Mouse (Mus musculus): ENCODE measurements at regions not wholly inside any gene's neighbourhood (a gene's known extent, or its start where the extent isn't known, plus 50 kb on each side); places are given as distances from the start of the nearest gene placed in this dataset.
"Not testable (repeated sequence)": the region's sequence is repeated elsewhere in the genome, so short reads cannot be mapped to it uniquely, and the experiment has no call there.

DNA sequence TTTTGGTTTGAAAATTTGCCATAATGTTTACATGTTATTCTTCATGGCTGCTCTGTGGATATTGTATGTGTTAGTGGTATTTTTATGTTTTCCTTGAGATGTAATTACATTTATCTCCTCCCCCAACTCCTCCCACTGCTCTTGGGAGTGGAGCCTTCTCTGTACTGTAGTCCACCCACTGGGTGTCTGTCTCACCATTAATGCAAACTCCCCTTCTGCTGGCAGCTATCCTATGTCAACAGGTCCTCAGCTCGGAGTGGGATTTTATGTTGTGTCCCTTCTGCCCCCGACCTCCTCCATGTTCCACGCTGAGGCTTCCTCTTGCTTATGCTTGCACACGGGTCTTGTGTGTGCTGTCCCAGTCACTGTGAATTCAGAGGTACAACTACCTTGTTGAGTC is 330.3 kb upstream of the Tmc3 start:
- no peak for ATAC-seq

DNA sequence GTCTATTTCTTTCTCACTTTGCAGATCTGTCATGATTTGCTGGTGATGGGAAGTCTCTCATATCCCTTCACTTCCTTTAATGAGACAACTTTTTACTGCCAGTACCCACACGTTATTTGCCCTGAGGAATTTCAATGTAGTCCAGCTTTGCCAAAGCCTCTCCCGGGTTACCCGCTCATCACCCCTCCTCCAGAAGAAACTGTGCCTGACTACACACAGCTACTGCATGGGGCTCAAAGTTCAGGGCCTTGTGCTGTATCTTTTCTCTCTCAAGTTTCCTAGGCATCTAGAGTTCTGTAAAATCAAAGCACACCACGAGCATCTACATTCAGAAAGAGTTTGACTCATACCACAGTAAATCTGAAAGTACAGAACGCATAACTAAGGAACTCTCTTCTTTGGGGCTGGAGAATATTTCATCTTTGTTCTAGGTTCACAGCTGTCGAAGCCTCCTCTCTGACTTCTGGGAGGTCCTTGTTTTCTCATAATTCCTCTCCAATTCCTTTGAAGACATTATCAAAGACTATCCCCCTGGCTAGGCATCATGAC is 328.4 kb upstream of the Tmc3 start:
- ATAC-seq = no peak

DNA sequence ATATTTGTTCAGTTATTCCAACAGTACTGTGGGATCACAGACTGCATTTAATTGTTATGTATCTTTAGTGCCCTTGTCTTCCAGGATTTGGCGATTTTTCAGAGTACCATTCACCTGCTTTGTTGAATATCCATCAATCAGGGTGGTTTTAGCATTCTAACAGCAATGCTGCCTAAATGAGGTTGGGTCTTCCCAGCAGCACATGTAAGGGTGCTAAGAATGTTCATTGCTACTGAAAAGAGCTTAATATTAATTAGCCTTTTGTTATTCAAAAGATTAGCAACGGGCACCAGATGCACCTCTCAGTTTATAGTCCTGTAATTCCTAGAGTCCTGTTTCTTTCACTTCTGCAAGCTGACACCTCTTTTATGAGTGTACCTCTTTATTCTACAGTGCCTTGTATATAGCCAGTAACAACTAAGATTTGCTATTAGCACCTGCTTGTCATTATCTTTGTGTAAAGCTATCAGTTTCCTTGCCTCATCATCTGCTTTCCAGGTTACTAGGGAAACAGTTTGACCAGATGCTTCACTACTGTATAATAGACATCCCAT is 326.3 kb upstream of the Tmc3 start:
- ATAC-seq = no peak

DNA sequence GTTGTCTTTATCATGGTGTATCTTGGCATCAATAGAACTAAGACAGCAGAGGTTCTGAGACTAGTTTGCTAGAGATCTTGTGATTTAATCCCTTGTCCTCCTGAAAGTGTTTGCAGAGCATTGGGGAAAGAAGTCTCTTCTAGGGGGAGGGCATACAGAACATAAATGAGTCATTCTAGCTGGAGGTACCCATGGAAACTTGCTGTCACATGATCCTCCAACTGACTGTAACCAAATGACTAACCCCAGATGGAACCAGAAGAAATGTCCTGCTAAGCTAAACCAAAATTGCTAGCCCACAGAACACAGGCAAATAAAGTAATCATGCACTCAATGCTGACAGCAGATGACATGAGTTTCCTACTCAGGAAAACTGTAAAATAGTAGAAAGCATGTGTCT is 323.2 kb upstream of the Tmc3 start:
- ATAC-seq = peak; percentile 56

DNA sequence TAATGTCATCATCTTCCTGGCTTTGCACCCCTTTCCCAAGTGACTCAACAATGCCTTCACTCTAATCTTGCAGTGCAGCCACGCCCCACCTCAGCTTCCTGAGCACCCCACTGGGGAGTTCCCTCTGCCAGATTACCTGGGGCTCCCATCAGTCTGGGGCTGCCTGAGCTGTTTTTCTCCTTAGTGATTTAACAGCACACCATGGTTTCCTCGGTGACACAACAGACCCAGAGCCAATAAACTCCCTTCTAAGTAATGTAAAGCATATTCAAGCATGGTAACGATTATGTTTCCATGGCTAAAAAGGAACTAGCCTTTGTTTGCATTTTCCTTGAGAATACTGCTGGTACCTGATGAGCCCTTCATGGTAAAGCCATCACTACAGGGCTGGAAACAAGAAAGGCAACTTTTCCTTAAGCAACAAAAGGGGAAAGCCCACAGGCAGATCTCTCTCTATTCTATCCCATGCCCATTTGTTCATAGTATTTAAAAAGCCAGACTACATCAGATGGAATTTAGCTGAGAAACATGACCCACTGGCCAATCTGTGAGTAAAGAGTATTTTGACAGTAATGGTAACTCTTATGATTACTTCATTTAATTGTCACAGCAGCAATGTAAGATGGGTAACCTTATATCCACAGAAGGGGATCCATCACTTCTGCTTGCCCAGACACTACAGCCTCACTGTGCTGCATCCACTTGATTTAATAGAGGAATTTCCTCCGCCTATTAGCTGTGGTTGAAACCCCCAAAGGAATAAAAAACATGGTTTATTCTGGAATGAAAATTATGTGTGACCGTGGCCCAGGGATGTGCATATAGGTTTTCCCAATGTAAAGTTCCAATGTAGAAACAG is 294.6 kb upstream of the Tmc3 start:
- ATAC-seq = no peak

DNA sequence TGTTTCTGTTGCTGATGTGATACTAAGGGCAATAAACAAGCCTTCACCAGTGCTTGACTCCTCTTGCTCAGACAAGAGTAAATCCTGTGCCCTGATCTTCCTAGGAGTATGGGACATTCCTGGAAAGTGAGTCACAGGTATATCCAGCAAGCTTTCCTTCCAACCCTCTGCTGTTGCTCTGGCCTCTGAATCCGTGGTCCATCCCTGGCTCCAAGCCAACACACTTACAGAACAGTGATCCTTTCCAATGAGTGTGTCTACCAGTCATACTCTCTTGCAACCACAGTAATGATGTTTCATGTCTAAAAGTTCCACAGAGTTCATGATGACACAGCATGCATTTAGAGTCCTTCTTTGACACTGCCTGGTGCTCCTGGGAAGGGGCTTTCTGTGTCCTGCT is 277.6 kb upstream of the Tmc3 start:
- ATAC-seq = no peak

DNA sequence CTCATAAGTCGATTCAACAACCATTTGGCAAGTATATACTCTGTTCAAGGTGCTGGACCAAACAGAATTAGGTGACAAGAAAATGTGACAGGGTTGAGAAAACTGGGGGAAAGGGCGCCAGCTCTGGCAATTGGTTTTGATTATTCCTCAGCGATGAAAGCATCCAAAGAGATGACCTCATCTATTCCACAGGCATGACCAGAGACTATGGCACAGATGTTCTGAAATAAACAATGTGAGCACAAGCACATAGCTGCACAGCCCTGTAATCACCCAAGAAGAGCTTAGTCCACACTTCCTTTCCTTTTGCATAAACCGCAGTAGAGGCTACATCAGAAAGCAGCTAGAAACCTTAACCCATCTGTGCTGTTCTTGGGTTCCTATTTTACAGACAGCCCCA is 272.6 kb upstream of the Tmc3 start:
- no peak for ATAC-seq

DNA sequence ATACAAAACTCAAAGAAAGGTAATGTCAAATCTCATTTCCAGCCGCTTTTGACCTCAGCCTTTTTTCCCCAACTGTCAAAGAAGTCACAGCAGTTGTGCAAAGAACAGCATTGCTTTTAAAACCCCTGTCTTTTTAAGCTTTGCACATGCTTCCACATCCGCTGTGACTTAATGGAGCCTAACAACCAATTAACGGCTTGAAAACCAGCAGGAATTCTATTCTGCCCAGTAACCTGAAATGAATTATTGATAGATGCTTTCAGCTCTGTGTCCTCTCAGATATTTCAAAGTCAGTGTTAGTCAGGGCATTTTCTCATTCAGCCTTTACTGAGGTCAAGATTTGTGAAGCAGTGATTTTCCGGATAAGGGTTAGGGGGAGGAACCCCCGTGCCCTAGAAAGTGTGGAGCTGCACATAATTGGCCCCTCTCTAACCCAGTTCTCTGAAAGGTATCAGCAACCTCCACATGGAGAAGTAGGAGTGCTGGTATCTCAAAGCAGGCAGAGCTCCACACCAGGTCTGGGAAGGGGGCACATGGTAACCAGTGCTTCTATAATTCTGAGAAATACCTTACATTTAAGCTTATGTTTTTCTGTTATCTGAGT is 254.8 kb upstream of the Tmc3 start:
- ATAC-seq = no peak

DNA sequence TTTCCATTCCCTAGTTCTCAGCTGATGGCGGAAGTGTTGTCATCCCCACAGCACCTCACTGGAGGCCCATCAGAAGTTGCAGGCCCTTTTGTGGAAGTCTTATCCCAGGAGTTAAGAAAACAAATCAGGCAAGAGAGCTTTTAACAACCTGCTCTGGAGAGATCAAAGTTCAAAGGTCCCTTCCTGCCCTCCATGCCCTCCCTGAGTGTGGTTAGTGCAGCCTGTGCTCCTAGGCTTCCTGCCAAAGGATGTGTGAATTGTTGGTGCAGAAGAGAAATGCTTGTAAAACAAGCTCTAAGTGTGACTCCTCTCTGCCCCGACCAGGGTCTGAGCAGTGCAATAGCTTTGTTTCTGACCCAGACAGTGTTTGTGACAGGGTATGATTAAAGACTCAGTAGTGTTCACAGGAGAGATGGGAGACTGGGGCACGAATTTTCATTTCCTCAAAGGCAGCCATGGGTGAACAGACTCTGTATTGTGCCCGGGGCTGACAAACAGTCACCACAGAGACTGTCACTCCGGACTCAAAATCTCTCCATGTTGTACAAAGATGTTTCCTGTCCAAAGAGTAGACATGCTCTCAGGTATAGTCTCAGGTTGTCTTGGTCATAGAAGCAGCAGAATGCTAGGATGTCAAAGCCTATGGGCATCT is 237.5 kb upstream of the Tmc3 start:
- ATAC-seq = no peak

DNA sequence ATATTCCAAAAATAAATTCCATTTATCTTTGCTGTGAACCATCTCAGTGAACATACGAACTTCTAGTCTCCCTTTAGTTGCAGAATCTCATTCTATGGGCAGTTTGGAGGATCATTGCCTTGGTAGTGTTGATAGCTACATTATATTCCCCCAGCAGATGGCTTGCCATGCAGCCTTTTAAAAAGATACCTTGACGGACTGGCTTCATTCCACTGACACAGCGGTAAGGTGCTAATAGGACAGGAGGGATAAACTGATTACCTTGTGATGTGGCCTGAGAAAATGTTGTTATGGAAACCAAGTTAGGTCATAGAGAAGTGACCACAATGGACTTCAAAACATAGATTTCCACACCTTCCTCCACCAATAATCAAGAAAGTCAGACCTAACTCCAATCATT is 215.5 kb upstream of the Tmc3 start:
- no peak for ATAC-seq

DNA sequence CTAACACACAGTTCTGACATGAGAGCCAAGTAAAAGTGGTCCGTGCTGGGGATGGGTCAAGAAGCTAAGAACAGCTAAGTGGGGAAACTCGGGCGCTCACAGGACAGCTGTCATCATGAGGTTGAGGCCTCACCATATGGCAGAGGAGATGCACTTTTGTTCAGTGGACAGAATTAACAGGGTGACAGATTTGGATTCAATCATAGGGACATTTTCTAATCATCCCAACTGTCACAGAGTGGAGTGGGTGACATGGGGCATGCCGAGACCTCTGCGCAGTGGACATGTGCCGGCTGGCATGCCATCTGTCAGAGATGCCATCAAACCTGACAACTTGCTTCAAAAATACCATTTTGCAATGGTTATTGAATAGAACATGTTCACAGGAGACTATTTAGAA is 215.1 kb upstream of the Tmc3 start:
- ATAC-seq = no peak

DNA sequence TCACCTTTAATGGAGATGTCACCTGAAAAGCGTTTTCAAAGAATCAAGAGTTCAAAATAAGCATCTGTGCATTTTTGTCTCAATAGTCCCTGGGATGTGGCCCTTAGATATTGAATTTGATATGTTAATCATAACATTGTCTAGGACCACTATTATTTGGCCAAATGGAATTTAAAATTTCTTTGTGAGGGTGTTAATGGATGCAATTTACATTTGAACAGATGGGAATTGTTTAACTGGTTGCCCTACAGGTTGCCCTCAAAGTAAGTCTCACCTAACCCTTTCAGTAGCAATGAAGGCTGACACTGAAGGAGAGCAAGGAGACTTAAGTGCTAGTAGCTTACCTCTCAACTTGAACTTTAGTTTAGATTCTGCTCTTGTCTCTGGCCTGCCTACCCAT is 207.9 kb upstream of the Tmc3 start:
- ATAC-seq = no peak

DNA sequence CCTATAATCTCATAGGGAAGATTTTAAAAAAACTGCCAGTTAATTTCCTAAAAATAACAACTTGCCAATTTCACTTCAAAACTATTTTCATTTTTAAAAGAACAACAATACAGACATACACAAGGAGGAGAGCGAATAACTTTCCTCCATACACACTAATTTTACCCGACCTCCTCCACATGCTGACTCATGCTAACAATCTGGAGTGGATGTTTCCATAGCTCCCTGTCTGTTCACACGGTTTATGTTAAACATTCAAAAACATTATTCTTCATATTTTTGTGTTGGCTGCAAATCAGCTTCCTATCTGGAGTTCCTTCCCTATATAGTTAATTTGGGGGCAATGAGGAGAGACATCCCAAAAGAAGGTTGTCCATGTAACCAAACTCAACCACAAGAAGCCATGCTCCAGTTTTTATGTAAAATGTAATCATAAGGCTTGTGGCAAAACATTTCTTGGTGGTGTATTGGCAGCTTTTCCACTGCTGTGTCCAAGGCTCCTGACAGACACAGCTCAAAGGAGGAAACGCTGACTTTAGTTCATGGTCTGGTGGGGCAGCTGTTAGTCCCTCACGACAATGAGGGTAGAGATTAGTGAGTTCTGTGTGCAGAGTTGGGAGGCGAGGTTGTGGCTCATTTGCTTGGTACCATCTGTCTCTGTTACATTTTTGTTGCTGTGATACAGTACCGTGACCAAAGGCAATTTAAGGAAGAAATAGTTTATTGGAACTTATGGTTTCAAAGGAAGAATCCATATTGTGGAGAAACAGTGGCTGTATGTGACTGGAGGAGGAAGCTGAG is 203.1 kb upstream of the Tmc3 start:
- ATAC-seq = no peak

DNA sequence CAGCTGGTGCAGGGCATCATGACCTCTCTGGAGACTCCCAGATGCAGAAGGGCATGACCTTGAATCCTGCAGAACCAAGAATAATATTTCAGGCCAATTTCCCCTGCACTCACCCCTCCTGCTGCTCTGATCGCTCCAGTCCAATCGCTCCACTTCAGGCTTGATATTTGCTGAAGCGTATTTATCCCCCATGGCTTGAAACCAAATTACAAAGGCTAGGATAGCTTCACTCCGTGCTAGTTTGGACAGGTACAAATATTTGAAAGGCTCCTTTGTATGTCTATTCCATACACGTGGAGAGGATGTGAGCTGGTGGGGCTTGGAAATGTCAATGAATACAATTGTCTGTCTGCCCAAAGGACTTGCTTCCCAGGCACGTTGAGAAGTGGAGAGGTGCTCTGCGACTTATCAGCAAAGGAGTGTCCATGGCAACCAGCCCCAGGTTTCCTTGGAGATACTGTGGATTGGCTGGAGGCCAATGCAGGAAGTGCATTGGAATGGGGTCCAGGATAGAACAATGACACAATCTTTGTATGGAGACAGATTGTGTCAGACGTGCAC is 201.8 kb upstream of the Tmc3 start:
- ATAC-seq = no peak

DNA sequence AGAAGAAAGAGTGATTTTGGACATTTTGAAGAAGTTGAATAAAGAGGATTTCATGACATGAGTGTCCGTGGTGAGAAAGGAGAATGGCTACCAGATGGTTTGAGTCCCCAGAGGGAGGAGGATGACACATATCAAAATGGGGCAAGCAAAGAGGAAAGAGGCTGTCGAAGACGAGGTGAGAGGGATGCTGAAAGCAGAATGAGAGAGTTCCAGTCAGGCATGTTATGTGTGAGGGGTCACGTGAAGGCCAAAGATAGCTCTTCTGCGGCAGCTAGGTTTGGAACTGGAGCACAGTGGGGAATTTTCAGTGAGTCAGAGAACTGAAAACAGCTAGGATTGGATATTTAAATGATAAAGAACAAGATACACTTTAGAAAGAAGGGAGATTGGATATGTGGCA is 193.3 kb upstream of the Tmc3 start:
- ATAC-seq = no peak

DNA sequence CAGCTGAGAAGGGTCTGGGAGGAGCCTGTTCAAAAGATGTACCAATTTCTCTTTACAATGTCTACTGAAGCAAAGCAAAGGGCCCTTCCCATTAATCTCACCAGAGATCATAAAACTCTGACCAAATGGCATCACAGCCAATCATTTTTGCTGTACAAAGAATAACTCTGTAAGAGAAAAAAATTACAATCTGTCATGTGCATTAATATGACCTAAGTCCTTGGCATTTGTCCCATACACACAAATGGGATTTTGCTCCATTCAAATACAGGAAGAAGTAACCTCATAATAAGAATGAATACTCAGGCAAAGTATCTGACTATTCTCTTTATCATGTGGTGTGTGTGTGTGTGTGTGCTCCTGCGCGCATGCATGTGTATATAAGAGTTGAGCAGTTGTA is 192.5 kb upstream of the Tmc3 start:
- ATAC-seq = no peak

DNA sequence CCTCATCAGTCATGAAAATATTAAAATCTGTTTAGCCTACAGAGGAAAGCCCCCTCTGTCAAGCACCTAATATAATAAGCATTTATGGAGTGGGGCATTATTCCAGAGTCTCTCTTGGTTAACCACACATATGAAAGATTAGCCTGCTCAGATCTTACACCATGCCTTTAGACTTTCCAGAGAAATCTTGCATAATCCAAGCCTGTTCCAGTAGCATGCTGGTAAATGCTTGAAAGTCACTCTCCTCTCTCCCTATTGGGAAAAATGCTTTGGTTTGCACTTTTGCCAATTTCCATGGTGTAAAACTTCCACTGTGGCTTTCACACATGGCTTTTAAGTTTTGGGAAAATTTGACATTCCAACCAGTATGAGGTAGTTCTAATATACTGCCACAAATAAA is 192.1 kb upstream of the Tmc3 start:
- no peak for ATAC-seq

DNA sequence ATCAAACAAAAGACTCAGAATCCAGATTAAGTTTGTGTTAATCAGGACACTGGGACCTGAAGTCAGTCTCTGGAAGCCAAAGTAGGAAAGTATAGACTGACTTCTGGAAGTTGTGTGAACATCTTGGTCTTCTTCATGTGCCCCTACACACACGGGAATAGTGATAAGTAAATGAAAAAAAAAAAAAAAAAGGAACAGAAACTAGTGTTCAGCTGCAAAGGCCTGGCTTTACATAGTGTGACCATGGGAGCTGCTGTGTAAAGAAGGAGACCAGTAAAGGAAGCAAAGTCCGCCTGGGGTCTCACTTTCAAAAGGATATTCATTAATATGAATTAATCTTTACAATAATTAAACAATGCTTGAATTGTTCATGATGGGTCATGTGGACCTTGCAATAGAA is 190.6 kb upstream of the Tmc3 start:
- no peak for ATAC-seq

DNA sequence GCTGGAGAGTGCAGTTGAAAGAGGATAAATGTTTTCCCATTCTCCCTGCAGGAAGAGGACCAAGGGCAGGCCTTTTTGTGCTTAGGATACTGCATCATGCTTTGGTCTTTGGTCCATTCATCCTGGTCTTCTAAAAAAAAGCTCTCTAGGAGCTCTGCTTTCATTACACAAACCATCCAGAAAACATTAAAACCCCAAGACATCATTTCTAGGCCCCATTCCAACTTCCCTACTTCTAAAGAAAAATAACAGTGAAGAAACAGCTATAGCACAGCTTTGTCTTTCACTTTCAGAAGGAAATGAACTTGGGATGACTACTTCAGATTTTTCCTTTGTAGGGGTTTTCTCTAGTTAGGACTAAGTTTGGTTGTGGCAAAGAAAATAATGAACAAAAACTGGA is 185.1 kb upstream of the Tmc3 start:
- no peak for ATAC-seq

DNA sequence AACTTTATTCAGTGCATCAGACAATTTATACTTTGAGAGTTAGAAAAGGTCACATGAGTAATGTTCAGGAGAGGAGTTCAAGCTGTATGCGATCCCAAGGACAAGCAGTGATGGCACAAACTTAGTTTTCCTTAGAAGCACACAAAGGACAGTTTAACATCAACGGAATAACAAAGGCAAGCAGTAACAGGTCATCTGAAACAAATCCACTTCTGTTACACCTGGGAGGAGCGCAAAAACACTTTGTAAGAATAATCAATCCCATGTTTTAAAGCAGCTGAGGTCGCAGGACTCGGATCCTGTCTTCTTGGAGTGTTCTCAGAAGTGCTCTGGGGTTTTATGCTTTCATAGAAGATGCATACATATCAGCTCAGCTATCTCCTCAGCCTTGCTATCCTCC is 183.7 kb upstream of the Tmc3 start:
- ATAC-seq = no peak

DNA sequence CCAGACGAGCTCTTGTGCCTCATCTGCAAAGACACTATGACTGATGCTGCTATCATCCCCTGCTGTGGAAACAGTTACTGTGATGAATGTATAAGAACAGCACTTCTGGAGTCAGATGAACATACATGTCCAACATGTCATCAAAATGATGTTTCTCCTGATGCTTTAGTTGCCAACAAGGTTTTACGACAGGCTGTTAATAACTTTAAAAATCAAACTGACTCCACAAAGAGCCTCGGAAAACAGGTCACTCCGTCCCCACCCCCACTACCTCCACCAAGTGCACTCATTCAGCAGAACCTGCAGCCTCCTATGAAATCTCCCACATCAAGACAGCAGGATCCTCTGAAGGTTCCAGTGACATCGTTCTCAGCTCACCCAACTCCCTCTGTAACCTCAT is 172.0 kb upstream of the Tmc3 start:
- ATAC-seq = not testable (repeated sequence)

DNA sequence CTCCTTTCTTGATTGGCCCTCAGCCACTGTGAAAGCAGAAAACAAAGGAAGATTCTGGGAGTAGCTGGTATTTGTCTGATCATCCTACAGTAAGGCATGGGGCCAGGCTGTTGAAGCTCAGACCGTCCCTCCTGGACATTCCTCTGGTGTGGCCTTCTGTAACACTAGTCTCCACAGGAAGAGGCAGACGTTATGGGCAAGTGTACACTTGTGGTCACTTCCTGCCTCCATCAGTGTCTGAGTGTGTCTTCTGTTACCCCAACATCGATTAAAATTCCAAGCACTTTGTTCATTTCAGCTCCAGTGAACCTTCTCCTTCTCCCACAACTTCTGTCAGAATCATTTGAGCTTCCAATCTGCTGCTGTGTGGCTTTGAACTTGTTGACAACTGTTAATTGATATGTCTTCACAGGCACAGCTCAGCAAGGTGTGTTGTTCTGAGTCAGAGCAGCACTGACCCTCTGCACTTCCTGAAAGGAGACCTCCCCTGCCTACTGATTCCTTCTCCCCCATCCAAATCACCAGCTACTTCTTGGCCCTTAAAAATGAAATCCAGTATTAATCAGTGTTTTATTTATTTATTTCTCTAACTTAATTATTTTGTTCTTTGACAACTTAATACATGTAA is 154.7 kb upstream of the Tmc3 start:
- ATAC-seq = no peak

All from inflammation-experienced regulatory T-cells, adult 6 months (primary cell).